Mouse (Mus musculus): ENCODE results near the gene Cib3. TPM values are rescaled to one million over a fixed set of nuclear protein-coding genes. Genes with fewer than 3 reads are reported as not detected.

Cib3 gene
- polyA plus RNA-seq, 1 experiment from 2014 or later = 0.44 TPM

Other genes starting within 250 kb of the Cib3 start
- gene Cyp4f18, start 203.2 kb downstream of the Cib3 start, polyA plus RNA-seq (2015; fragmentation: Nextera tagmentation; extraction: Ambion mirVana) = 1.5 and 1.9 TPM in 2 replicates
- not detected in 2 replicates for gene Olfr372, start 171.6 kb downstream of the Cib3 start, polyA plus RNA-seq (2015; fragmentation: Nextera tagmentation; extraction: Ambion mirVana)
- gene Olfr373, start 129.7 kb downstream of the Cib3 start, polyA plus RNA-seq (2015; fragmentation: Nextera tagmentation; extraction: Ambion mirVana) = 0.04 and 0.05 TPM in 2 replicates
- not detected in 2 replicates for gene Olfr374, start 105.8 kb downstream of the Cib3 start, polyA plus RNA-seq (2015; fragmentation: Nextera tagmentation; extraction: Ambion mirVana)
- gene Tpm4, start 77.9 kb downstream of the Cib3 start, polyA plus RNA-seq (2015; fragmentation: Nextera tagmentation; extraction: Ambion mirVana) = 164 and 172 TPM in 2 replicates
- 140 and 151 TPM in 2 replicates for gene Rab8a, start 51.6 kb downstream of the Cib3 start, polyA plus RNA-seq (2015; fragmentation: Nextera tagmentation; extraction: Ambion mirVana)
- gene Hsh2d, start 23.2 kb downstream of the Cib3 start, polyA plus RNA-seq (2015; fragmentation: Nextera tagmentation; extraction: Ambion mirVana) = 4.9 and 5.6 TPM in 2 replicates
- not detected in 2 replicates for gene Gm11034, start 799 bp upstream of the Cib3 start, polyA plus RNA-seq (2015; fragmentation: Nextera tagmentation; extraction: Ambion mirVana)
- 69.3 and 75.9 TPM in 2 replicates for gene Fam32a, start 6.9 kb upstream of the Cib3 start, polyA plus RNA-seq (2015; fragmentation: Nextera tagmentation; extraction: Ambion mirVana)
- 133 and 135 TPM in 2 replicates for gene Ap1m1, start 27.2 kb upstream of the Cib3 start, polyA plus RNA-seq (2015; fragmentation: Nextera tagmentation; extraction: Ambion mirVana)
- 32.8 and 33.9 TPM in 2 replicates for gene Gm10282, start 92.4 kb upstream of the Cib3 start, polyA plus RNA-seq (2015; fragmentation: Nextera tagmentation; extraction: Ambion mirVana)
- gene Klf2, start 106.2 kb upstream of the Cib3 start, polyA plus RNA-seq (2015; fragmentation: Nextera tagmentation; extraction: Ambion mirVana) = 16.8 and 21.4 TPM in 2 replicates
- gene Eps15l1, start 208.6 kb upstream of the Cib3 start, polyA plus RNA-seq (2015; fragmentation: Nextera tagmentation; extraction: Ambion mirVana) = 35.3 and 35.9 TPM in 2 replicates
- gene Calr3, start 231.0 kb upstream of the Cib3 start, polyA plus RNA-seq (2015; fragmentation: Nextera tagmentation; extraction: Ambion mirVana) = 1.4 TPM in 2 replicates
- 8.0 and 8.4 TPM in 2 replicates for gene 1700030K09Rik, start 231.0 kb upstream of the Cib3 start, polyA plus RNA-seq (2015; fragmentation: Nextera tagmentation; extraction: Ambion mirVana)